Mouse (Mus musculus) heart, postnatal 0 days (tissue): ENCODE data around the gene Ankrd55.

Experiments
- CTCF ChIP-seq: IDR thresholded peaks from 2 replicates; pipeline ENCODE4 v1.5.1; 2016; ENCODE audit warnings: antibody characterized with exemption, control low read depth, low read depth
- EP300 ChIP-seq: IDR thresholded peaks from 2 replicates; pipeline ENCODE4 v1.6.1; 2016; ENCODE audit warnings: antibody characterized with exemption, low read depth

DNA sequence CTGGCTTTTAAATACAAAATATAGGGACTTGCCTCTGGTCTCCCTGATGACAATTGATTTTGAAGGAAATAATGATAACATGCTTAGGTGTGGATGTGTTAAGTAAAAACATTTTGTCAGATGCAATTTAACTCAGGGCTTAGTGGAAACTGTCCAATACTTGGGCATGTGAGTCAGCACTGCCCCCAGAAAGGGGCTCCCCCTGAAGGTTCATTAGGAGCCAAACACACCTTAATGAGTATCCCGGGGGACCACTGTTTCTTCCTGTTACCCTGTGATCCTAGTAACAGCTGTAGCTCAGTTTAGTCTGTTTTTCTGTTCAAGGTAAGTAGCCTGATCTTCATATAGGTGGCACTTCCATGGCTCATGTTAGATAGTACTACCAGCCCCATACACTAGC, 102.0 kb downstream of the Ankrd55 start:
- TF ChIP-seq CTCF, result no peak
- no peak for TF ChIP-seq EP300
